Mouse (Mus musculus) stomach, postnatal 0 days (tissue): Measurements from ENCODE around the gene Dcst1.

Source experiments
- CTCF ChIP-seq: IDR thresholded peaks from 2 replicates; pipeline ENCODE4 v1.5.1; 2016; ENCODE audit warnings: antibody characterized with exemption, low read depth, mild to moderate bottlenecking, moderate library complexity
- EP300 ChIP-seq: optimal IDR thresholded peaks from 2 replicates; pipeline ENCODE3; 2016; ENCODE audit warnings: antibody characterized with exemption

- TF ChIP-seq EP300: no peak
- no peak for TF ChIP-seq CTCF
Measured at GRCm38 (mm10) chr3:89331561-89331960, 33.5 kb downstream of the Dcst1 start.
